Mouse (Mus musculus): ENCODE results near the gene Nos1ap.

- TF ChIP-seq POLR2A (IDR thresholded peaks at IDR 0.05; ENCODE audit: low read depth, low read length) (no peak), CTCF (IDR thresholded peaks at IDR 0.05; ENCODE audit: extremely low read depth, insufficient read length, insufficient replicate concordance, low read depth, low read length) (no peak)
Observed at GRCm38 (mm10) chr1:170394641-170395040, 195.0 kb downstream of the Nos1ap start.
